Mouse (Mus musculus): ENCODE results near the gene Zcchc8. TPM values are rescaled to one million over a fixed set of nuclear protein-coding genes. Genes with fewer than 3 reads are reported as not detected.
A peak's percentile ranks its signal among the peaks of the same experiment; 100 is the strongest.

The Zcchc8 gene
- polyA plus RNA-seq, 1 experiment from 2014 or later, result 48.6 TPM

GRCm38 (mm10) chr5:123694468-123694867 is 26.4 kb downstream of the Zcchc8 start:
- Histone ChIP-seq H3K9ac (ENCODE audit: low read depth, low read length) (no peak overlapping the region), H3K27ac (ENCODE audit: low read depth, low read length) (no peak overlapping the region), H3K9me3 (ENCODE audit: control insufficient read depth, low read length) (no peaks in the 10 kb centered on the region), H3K4me2 (ENCODE audit: low read length) (no peak overlapping the region), H3K4me3 (ENCODE audit: low read length) (no peak overlapping the region), H3K27me3 (replicated peaks; ENCODE audit: control insufficient read depth, insufficient read depth, low read length) (no peaks in the 10 kb centered on the region), H3K36me3 (ENCODE audit: control insufficient read depth, insufficient read depth, low read length) (0 out of 2 replicates have a peak, but pooled peaks cover 6% of the 10 kb centered on the region), H3K4me1 (ENCODE audit: control insufficient read depth, insufficient read depth, low read depth, low read length) (no peaks in the 10 kb centered on the region)
- ATAC-seq, result no peak
- 53% methylated on average over 6 of the region's 6 CpGs for WGBS

GRCm38 (mm10) chr5:123684221-123685144 is 36.4 kb downstream of the Zcchc8 start, which contains the start of gene Clip1:
TSS of gene Clip1 (minus strand) at chr5:123684618.
- peak within 1 kb of the TSS; percentile 99 for H3K9ac ChIP-seq (ENCODE audit: low read depth, low read length)
- H3K4me3 ChIP-seq (ENCODE audit: low read length), result peak within 1 kb of the TSS; percentile 85
- peak within 1 kb of the TSS; percentile 80 for H3K4me2 ChIP-seq (ENCODE audit: low read length)
- peak; percentile 77 for ATAC-seq
- peaks cover 26% of the 10 kb centered on the region for H3K4me1 ChIP-seq (ENCODE audit: control insufficient read depth, insufficient read depth, low read depth, low read length)
- no peaks in the 10 kb centered on the region for H3K27me3 ChIP-seq (replicated peaks; ENCODE audit: control insufficient read depth, insufficient read depth, low read length)
- no peaks in the 10 kb centered on the region for H3K9me3 ChIP-seq (ENCODE audit: control insufficient read depth, low read length)
- no peaks in the 10 kb centered on the region for H3K36me3 ChIP-seq (ENCODE audit: control insufficient read depth, insufficient read depth, low read length)
- WGBS, result under 1% methylated on average over 53 of the region's 64 CpGs
- peak within 1 kb of the TSS; percentile 100 for H3K27ac ChIP-seq (ENCODE audit: low read depth, low read length)

- no peaks in the 10 kb centered on the region for H3K36me3 ChIP-seq (ENCODE audit: control insufficient read depth, insufficient read depth, low read length)
- peak overlapping the region; percentile 100 for H3K27ac ChIP-seq (ENCODE audit: low read depth, low read length)
- ATAC-seq, result peak; percentile 55
- peak overlapping the region; percentile 80 for H3K4me2 ChIP-seq (ENCODE audit: low read length)
- no peaks in the 10 kb centered on the region for H3K9me3 ChIP-seq (ENCODE audit: control insufficient read depth, low read length)
- under 1% methylated on average over 56 of the region's 92 CpGs for WGBS
- peaks cover 26% of the 10 kb centered on the region for H3K4me1 ChIP-seq (ENCODE audit: control insufficient read depth, insufficient read depth, low read depth, low read length)
- peak overlapping the region; percentile 99 for H3K9ac ChIP-seq (ENCODE audit: low read depth, low read length)
- H3K4me3 ChIP-seq (ENCODE audit: low read length), result peak overlapping the region; percentile 85
- no peaks in the 10 kb centered on the region for H3K27me3 ChIP-seq (replicated peaks; ENCODE audit: control insufficient read depth, insufficient read depth, low read length)
These were observed 37.3 kb downstream of the Zcchc8 start for GRCm38 (mm10) chr5:123683377-123684220.

- Histone ChIP-seq H3K36me3 (ENCODE audit: control insufficient read depth, insufficient read depth, low read length) (no peaks in the 10 kb centered on the region), H3K4me1 (ENCODE audit: control insufficient read depth, insufficient read depth, low read depth, low read length) (peaks cover 26% of the 10 kb centered on the region), H3K9me3 (ENCODE audit: control insufficient read depth, low read length) (no peaks in the 10 kb centered on the region), H3K27ac (ENCODE audit: low read depth, low read length) (peak overlapping the region; percentile 100), H3K9ac (ENCODE audit: low read depth, low read length) (peak overlapping the region; percentile 99), H3K4me3 (ENCODE audit: low read length) (peak overlapping the region; percentile 85), H3K4me2 (ENCODE audit: low read length) (peak overlapping the region; percentile 80), H3K27me3 (replicated peaks; ENCODE audit: control insufficient read depth, insufficient read depth, low read length) (no peaks in the 10 kb centered on the region)
- ATAC-seq, result no peak
- 2% methylated on average over 6 of the region's 6 CpGs for WGBS
These were observed 37.9 kb downstream of the Zcchc8 start for GRCm38 (mm10) chr5:123683043-123683376.

- H3K27me3 ChIP-seq (replicated peaks; ENCODE audit: control insufficient read depth, insufficient read depth, low read length), result no peaks in the 10 kb centered on the region
- peaks cover 26% of the 10 kb centered on the region for H3K4me1 ChIP-seq (ENCODE audit: control insufficient read depth, insufficient read depth, low read depth, low read length)
- peak overlapping the region; percentile 80 for H3K4me2 ChIP-seq (ENCODE audit: low read length)
- H3K9ac ChIP-seq (ENCODE audit: low read depth, low read length), result peak overlapping the region; percentile 99; the same call in 1 of the 2 replicates
- H3K4me3 ChIP-seq (ENCODE audit: low read length), result peak overlapping the region; percentile 85
- no peak for ATAC-seq
- WGBS, result 32% methylated on average over 4 of the region's 4 CpGs
- no peak overlapping the region for H3K27ac ChIP-seq (ENCODE audit: low read depth, low read length)
- H3K36me3 ChIP-seq (ENCODE audit: control insufficient read depth, insufficient read depth, low read length), result no peaks in the 10 kb centered on the region
- no peaks in the 10 kb centered on the region for H3K9me3 ChIP-seq (ENCODE audit: control insufficient read depth, low read length)
These were observed 38.5 kb downstream of the Zcchc8 start for GRCm38 (mm10) chr5:123682372-123682771.

- H3K27ac ChIP-seq (ENCODE audit: low read depth, low read length), result no peak overlapping the region
- no peaks in the 10 kb centered on the region for H3K9me3 ChIP-seq (ENCODE audit: control insufficient read depth, low read length)
- WGBS, result 32% methylated on average over 5 of the region's 5 CpGs
- H3K4me3 ChIP-seq (ENCODE audit: low read length), result no peak overlapping the region
- no peak overlapping the region for H3K4me2 ChIP-seq (ENCODE audit: low read length)
- peaks cover 22% of the 10 kb centered on the region for H3K4me1 ChIP-seq (ENCODE audit: control insufficient read depth, insufficient read depth, low read depth, low read length)
- no peaks in the 10 kb centered on the region for H3K27me3 ChIP-seq (replicated peaks; ENCODE audit: control insufficient read depth, insufficient read depth, low read length)
- ATAC-seq, result no peak
- H3K36me3 ChIP-seq (ENCODE audit: control insufficient read depth, insufficient read depth, low read length), result no peaks in the 10 kb centered on the region
- H3K9ac ChIP-seq (ENCODE audit: low read depth, low read length), result no peak overlapping the region
These were observed 41.2 kb downstream of the Zcchc8 start for GRCm38 (mm10) chr5:123679546-123680263.

GRCm38 (mm10) chr5:123679106-123679505 is 41.8 kb downstream of the Zcchc8 start:
- H3K4me2 ChIP-seq (ENCODE audit: low read length), result no peak overlapping the region
- H3K27ac ChIP-seq (ENCODE audit: low read depth, low read length), result no peak overlapping the region
- no peaks in the 10 kb centered on the region for H3K27me3 ChIP-seq (replicated peaks; ENCODE audit: control insufficient read depth, insufficient read depth, low read length)
- peaks cover 25% of the 10 kb centered on the region for H3K4me1 ChIP-seq (ENCODE audit: control insufficient read depth, insufficient read depth, low read depth, low read length)
- 75% methylated on average over 3 of the region's 3 CpGs for WGBS
- H3K36me3 ChIP-seq (ENCODE audit: control insufficient read depth, insufficient read depth, low read length), result no peaks in the 10 kb centered on the region
- no peaks in the 10 kb centered on the region for H3K9me3 ChIP-seq (ENCODE audit: control insufficient read depth, low read length)
- H3K4me3 ChIP-seq (ENCODE audit: low read length), result no peak overlapping the region
- ATAC-seq, result no peak
- H3K9ac ChIP-seq (ENCODE audit: low read depth, low read length), result no peak overlapping the region

- no peak for ATAC-seq
- no peaks in the 10 kb centered on the region for H3K9me3 ChIP-seq (ENCODE audit: control insufficient read depth, low read length)
- no peak overlapping the region for H3K27ac ChIP-seq (ENCODE audit: low read depth, low read length)
- no peak overlapping the region for H3K9ac ChIP-seq (ENCODE audit: low read depth, low read length)
- 85% methylated on average over 9 of the region's 9 CpGs for WGBS
- no peak overlapping the region for H3K4me2 ChIP-seq (ENCODE audit: low read length)
- no peaks in the 10 kb centered on the region for H3K27me3 ChIP-seq (replicated peaks; ENCODE audit: control insufficient read depth, insufficient read depth, low read length)
- no peak overlapping the region for H3K4me3 ChIP-seq (ENCODE audit: low read length)
- peaks cover 13% of the 10 kb centered on the region for H3K4me1 ChIP-seq (ENCODE audit: control insufficient read depth, insufficient read depth, low read depth, low read length)
- H3K36me3 ChIP-seq (ENCODE audit: control insufficient read depth, insufficient read depth, low read length), result no peaks in the 10 kb centered on the region
These were observed 45.2 kb downstream of the Zcchc8 start for GRCm38 (mm10) chr5:123675717-123676116.
